Mouse (Mus musculus) thymus, postnatal 36 days (tissue): ENCODE measurements around the gene Atxn1.

Experiments used
- DNase-seq, 2 experiments: peaks; one replicate each; pipeline ENCODE4 v3.0.0; 2022; ENCODE audit warnings: mixed read lengths in 2 of 2

Atxn1 gene

GRCm38 (mm10) chr13:45924555-45924954 is 40.3 kb downstream of the Atxn1 start:
- DNase-seq = peak; percentile 15 to 34

- DNase-seq = no peak
Measured at GRCm38 (mm10) chr13:45923086-45923485, 41.7 kb downstream of the Atxn1 start.

GRCm38 (mm10) chr13:45922467-45922866 is 42.3 kb downstream of the Atxn1 start:
- DNase-seq = peak; percentile 38 to 66

- no peak for DNase-seq
Measured at GRCm38 (mm10) chr13:45918956-45919711, 45.7 kb downstream of the Atxn1 start.

- no peak for DNase-seq
Measured at GRCm38 (mm10) chr13:45918006-45918380, 46.8 kb downstream of the Atxn1 start.

- DNase-seq = no peak
Measured at GRCm38 (mm10) chr13:45917058-45918005, 47.5 kb downstream of the Atxn1 start.

- no peak for DNase-seq
Measured at GRCm38 (mm10) chr13:45915921-45916320, 48.9 kb downstream of the Atxn1 start.

GRCm38 (mm10) chr13:45915026-45915425 is 49.8 kb downstream of the Atxn1 start:
- no peak for DNase-seq

- no peak for DNase-seq
Measured at GRCm38 (mm10) chr13:45914117-45914516, 50.7 kb downstream of the Atxn1 start.

GRCm38 (mm10) chr13:45911848-45912247 is 53.0 kb downstream of the Atxn1 start:
- DNase-seq = no peak

- peak in 1 of 2 experiments; percentile 20 for DNase-seq
Measured at GRCm38 (mm10) chr13:45911069-45911468, 53.7 kb downstream of the Atxn1 start.

GRCm38 (mm10) chr13:45910348-45910747 is 54.5 kb downstream of the Atxn1 start:
- no peak for DNase-seq

GRCm38 (mm10) chr13:45907181-45907691 is 57.6 kb downstream of the Atxn1 start:
- no peak for DNase-seq

- peak in 1 of 2 experiments; percentile 24 for DNase-seq
Measured at GRCm38 (mm10) chr13:45906438-45907166, 58.2 kb downstream of the Atxn1 start.

- DNase-seq = no peak
Measured at GRCm38 (mm10) chr13:45904955-45905354, 59.9 kb downstream of the Atxn1 start.

- DNase-seq = no peak
Measured at GRCm38 (mm10) chr13:45904456-45904855, 60.4 kb downstream of the Atxn1 start.

GRCm38 (mm10) chr13:45903519-45904274 is 61.1 kb downstream of the Atxn1 start:
- no peak for DNase-seq

GRCm38 (mm10) chr13:45902457-45902856 is 62.4 kb downstream of the Atxn1 start:
- no peak for DNase-seq

GRCm38 (mm10) chr13:45900776-45901175 is 64.0 kb downstream of the Atxn1 start:
- no peak for DNase-seq

GRCm38 (mm10) chr13:45897571-45897970 is 67.2 kb downstream of the Atxn1 start:
- no peak for DNase-seq

GRCm38 (mm10) chr13:45894760-45895159 is 70.0 kb downstream of the Atxn1 start:
- DNase-seq = no peak

GRCm38 (mm10) chr13:45894234-45894633 is 70.6 kb downstream of the Atxn1 start:
- no peak for DNase-seq
